Mouse (Mus musculus): ENCODE results near the gene Fam227b. TPM values are rescaled to one million over a fixed set of nuclear protein-coding genes. Genes with fewer than 3 reads are reported as not detected.
A peak's percentile ranks its signal among the peaks of the same experiment; 100 is the strongest.

Fam227b gene
- polyA plus RNA-seq, 1 experiment: not detected

DNA sequence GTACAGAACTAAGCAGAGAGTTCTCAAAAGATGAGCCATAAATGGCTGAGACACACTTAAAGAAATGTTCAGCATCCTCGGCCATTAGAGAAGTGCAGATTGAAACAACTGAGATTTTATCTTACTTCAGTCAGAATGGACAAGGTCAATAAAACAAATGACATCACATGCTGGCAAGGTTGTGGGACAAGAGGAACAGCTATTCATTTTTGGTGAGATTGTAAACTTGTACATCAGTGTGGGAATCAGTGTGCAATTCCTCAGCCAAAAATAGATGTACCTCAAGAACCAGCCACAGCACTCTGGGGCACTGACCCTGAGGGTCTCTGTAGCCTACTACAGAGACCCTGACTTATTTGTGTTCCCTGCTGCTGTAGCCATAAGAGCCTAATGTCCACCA is 208.5 kb downstream of the Fam227b start:
- 75% methylated on average over 1 of the region's 1 CpGs for WGBS
- TF ChIP-seq CTCF (conservative IDR thresholded peaks at IDR 0.05; ENCODE audit: insufficient read depth, insufficient read length, low read depth, low read length): no peak
- TF ChIP-seq POLR2A (IDR thresholded peaks at IDR 0.05; ENCODE audit: low read depth, low read length): no peak
- Histone ChIP-seq H3K27me3 (replicated peaks; ENCODE audit: control insufficient read depth, insufficient read depth, low read length) (no peaks in the 10 kb centered on the region), H3K36me3 (ENCODE audit: control insufficient read depth, insufficient read depth, low read length) (no peaks in the 10 kb centered on the region), H3K4me3 (ENCODE audit: insufficient read depth, low read depth, low read length) (no peak overlapping the region), H3K27ac (ENCODE audit: insufficient read depth, low read depth, low read length) (no peak overlapping the region), H3K4me1 (ENCODE audit: control insufficient read depth, insufficient read depth, low read length) (no peaks in the 10 kb centered on the region)
- no peak for DNase-seq

GRCm38 (mm10) chr2:125941111-125941785 is 210.6 kb downstream of the Fam227b start:
- Histone ChIP-seq H3K27ac (ENCODE audit: insufficient read depth, low read depth, low read length) (no peak overlapping the region), H3K36me3 (ENCODE audit: control insufficient read depth, insufficient read depth, low read length) (no peaks in the 10 kb centered on the region), H3K4me3 (ENCODE audit: insufficient read depth, low read depth, low read length) (no peak overlapping the region), H3K4me1 (ENCODE audit: control insufficient read depth, insufficient read depth, low read length) (no peaks in the 10 kb centered on the region), H3K27me3 (replicated peaks; ENCODE audit: control insufficient read depth, insufficient read depth, low read length) (no peaks in the 10 kb centered on the region)
- no peak for TF ChIP-seq CTCF (conservative IDR thresholded peaks at IDR 0.05; ENCODE audit: insufficient read depth, insufficient read length, low read depth, low read length)
- TF ChIP-seq POLR2A (IDR thresholded peaks at IDR 0.05; ENCODE audit: low read depth, low read length): no peak
- 77% methylated on average over 6 of the region's 6 CpGs for whole genome bisulfite sequencing
- no peak for DNase-seq

- Histone ChIP-seq H3K4me3 (ENCODE audit: insufficient read depth, low read depth, low read length) (no peak overlapping the region), H3K27me3 (replicated peaks; ENCODE audit: control insufficient read depth, insufficient read depth, low read length) (no peaks in the 10 kb centered on the region), H3K27ac (ENCODE audit: insufficient read depth, low read depth, low read length) (no peak overlapping the region), H3K4me1 (ENCODE audit: control insufficient read depth, insufficient read depth, low read length) (no peaks in the 10 kb centered on the region), H3K36me3 (ENCODE audit: control insufficient read depth, insufficient read depth, low read length) (no peaks in the 10 kb centered on the region)
- DNase-seq: no peak
- no peak for TF ChIP-seq POLR2A (IDR thresholded peaks at IDR 0.05; ENCODE audit: low read depth, low read length)
- 88% methylated on average over 6 of the region's 6 CpGs for WGBS
These were observed 212.7 kb downstream of the Fam227b start for GRCm38 (mm10) chr2:125938993-125939642.

GRCm38 (mm10) chr2:125936396-125936795 is 215.4 kb downstream of the Fam227b start:
- no peaks in the 10 kb centered on the region for H3K27me3 ChIP-seq (replicated peaks; ENCODE audit: control insufficient read depth, insufficient read depth, low read length)
- no peak for TF ChIP-seq POLR2A (IDR thresholded peaks at IDR 0.05; ENCODE audit: low read depth, low read length)
- TF ChIP-seq CTCF (conservative IDR thresholded peaks at IDR 0.05; ENCODE audit: insufficient read depth, insufficient read length, low read depth, low read length): peak; percentile 32; the same call in 1 of the 2 replicates
- DNase-seq: no peak
- WGBS: 67% methylated on average over 5 of the region's 5 CpGs
- no peak overlapping the region for H3K4me3 ChIP-seq (ENCODE audit: insufficient read depth, low read depth, low read length)
- H3K36me3 ChIP-seq (ENCODE audit: control insufficient read depth, insufficient read depth, low read length): no peaks in the 10 kb centered on the region; the same call in 1 of the 2 replicates
- H3K27ac ChIP-seq (ENCODE audit: insufficient read depth, low read depth, low read length): no peak overlapping the region
- H3K4me1 ChIP-seq (ENCODE audit: control insufficient read depth, insufficient read depth, low read length): no peaks in the 10 kb centered on the region

DNA sequence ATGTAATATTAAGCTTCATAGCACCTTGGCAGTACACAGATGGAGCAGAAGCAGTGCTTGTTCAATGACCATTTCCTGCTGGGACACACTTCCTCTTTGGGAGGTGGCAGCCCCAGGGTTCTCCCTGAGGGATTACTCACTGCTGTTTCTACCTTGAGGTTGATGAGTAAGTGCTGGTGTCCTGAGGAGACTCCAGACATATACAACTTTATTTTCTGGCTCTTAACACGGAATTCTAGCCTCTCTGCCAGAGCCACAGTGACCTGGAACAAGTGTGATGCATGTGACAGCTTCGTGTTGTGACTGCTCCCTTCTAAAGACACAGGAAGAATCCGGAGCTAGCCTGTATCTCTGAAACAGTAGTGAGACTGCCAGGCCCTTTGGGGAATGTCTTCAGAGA is 217.8 kb downstream of the Fam227b start:
- Histone ChIP-seq H3K36me3 (ENCODE audit: control insufficient read depth, insufficient read depth, low read length) (peaks cover 2% of the 10 kb centered on the region; the same call in 1 of the 2 replicates), H3K27ac (ENCODE audit: insufficient read depth, low read depth, low read length) (no peak overlapping the region), H3K4me3 (ENCODE audit: insufficient read depth, low read depth, low read length) (no peak overlapping the region), H3K27me3 (replicated peaks; ENCODE audit: control insufficient read depth, insufficient read depth, low read length) (no peaks in the 10 kb centered on the region), H3K4me1 (ENCODE audit: control insufficient read depth, insufficient read depth, low read length) (no peaks in the 10 kb centered on the region)
- DNase-seq: no peak
- no peak for TF ChIP-seq POLR2A (IDR thresholded peaks at IDR 0.05; ENCODE audit: low read depth, low read length)
- no peak for TF ChIP-seq CTCF (conservative IDR thresholded peaks at IDR 0.05; ENCODE audit: insufficient read depth, insufficient read length, low read depth, low read length)
- 75% methylated on average over 3 of the region's 3 CpGs for WGBS

Other genes with a start within 250 kb of the Fam227b start
- gene Fgf7, start 117.3 kb downstream of the Fam227b start, polyA plus RNA-seq (2012; rRNA removed): 0.37 and 0.47 TPM in 2 replicates
- gene Dtwd1, start 137 bp upstream of the Fam227b start, polyA plus RNA-seq (2012; rRNA removed): 3.6 and 4.9 TPM in 2 replicates
- gene Gm17555, start 63.1 kb upstream of the Fam227b start, polyA plus RNA-seq (2012; rRNA removed): not detected in 2 replicates

Data from kidney, adult 2 months (tissue).